Mouse (Mus musculus) ovary, postnatal 14 days (tissue): ENCODE measurements around the gene Cenpa.

ENCODE experiments used
- DNase-seq: peaks from one replicate; pipeline ENCODE4 v3.0.0; 2022; ENCODE audit warnings: low spot score

The Cenpa gene

GRCm38 (mm10) chr5:30666391-30667195, at the start of gene Cenpa:
Gene Cenpa, plus strand, starts transcription at chr5:30666777.
- DNase-seq: peak; percentile 77

- no peak for DNase-seq
Measured at GRCm38 (mm10) chr5:30617357-30617756, 49.2 kb upstream of the Cenpa start.

- DNase-seq: no peak
Measured at GRCm38 (mm10) chr5:30617851-30618250, 48.7 kb upstream of the Cenpa start.

GRCm38 (mm10) chr5:30618376-30619003, 48.1 kb upstream of the Cenpa start:
- no peak for DNase-seq

- no peak for DNase-seq
Measured at GRCm38 (mm10) chr5:30619211-30619610, 47.4 kb upstream of the Cenpa start.

- DNase-seq: no peak
Measured at GRCm38 (mm10) chr5:30620567-30620966, 46.0 kb upstream of the Cenpa start.

GRCm38 (mm10) chr5:30621211-30621790, 45.3 kb upstream of the Cenpa start:
- no peak for DNase-seq

- no peak for DNase-seq
Measured at GRCm38 (mm10) chr5:30621844-30622176, 44.8 kb upstream of the Cenpa start.

GRCm38 (mm10) chr5:30622177-30622840, 44.3 kb upstream of the Cenpa start:
- DNase-seq: no peak

GRCm38 (mm10) chr5:30622841-30623185, 43.8 kb upstream of the Cenpa start:
- DNase-seq: no peak

GRCm38 (mm10) chr5:30623380-30623779, 43.2 kb upstream of the Cenpa start:
- DNase-seq: no peak

- DNase-seq: no peak
Measured at GRCm38 (mm10) chr5:30624311-30624710, 42.3 kb upstream of the Cenpa start.

GRCm38 (mm10) chr5:30624908-30625307, 41.7 kb upstream of the Cenpa start:
- DNase-seq: no peak

- no peak for DNase-seq
Measured at GRCm38 (mm10) chr5:30625379-30625778, 41.2 kb upstream of the Cenpa start.

- no peak for DNase-seq
Measured at GRCm38 (mm10) chr5:30626331-30627105, 40.1 kb upstream of the Cenpa start.

- no peak for DNase-seq
Measured at GRCm38 (mm10) chr5:30628511-30628910, 38.1 kb upstream of the Cenpa start.

- DNase-seq: no peak
Measured at GRCm38 (mm10) chr5:30630401-30630800, 36.2 kb upstream of the Cenpa start.

GRCm38 (mm10) chr5:30632134-30632533, 34.4 kb upstream of the Cenpa start:
- no peak for DNase-seq

- DNase-seq: no peak
Measured at GRCm38 (mm10) chr5:30636994-30637393, 29.6 kb upstream of the Cenpa start.

- DNase-seq: peak; percentile 65
Measured at GRCm38 (mm10) chr5:30638041-30638440, 28.5 kb upstream of the Cenpa start.

GRCm38 (mm10) chr5:30643477-30644179, 22.9 kb upstream of the Cenpa start:
- no peak for DNase-seq
